Mouse (Mus musculus) ES-Bruce4 (cell line): ENCODE measurements around the gene Phyhipl. TPM values are rescaled to one million over a fixed set of nuclear protein-coding genes. Genes with fewer than 3 reads are reported as not detected.
A peak's percentile ranks its signal among the peaks of the same experiment; 100 is the strongest.

Source experiments
- H3K27ac ChIP-seq: 2 replicates; pipeline ENCODE4 v1.5.1; 2012; ENCODE audit warnings: low read length, inconsistent platforms; ENCODE audit not compliant: insufficient read depth
- H3K27me3 ChIP-seq: 2 replicates; pipeline ENCODE4 v1.6.1; 2012; ENCODE audit warnings: mild to moderate bottlenecking, low read length, inconsistent platforms; ENCODE audit not compliant: control insufficient read depth, poor library complexity, insufficient read depth, severe bottlenecking
- H3K36me3 ChIP-seq: 2 replicates; pipeline ENCODE4 v1.6.1; 2012; ENCODE audit warnings: inconsistent platforms, mild to moderate bottlenecking, low read length, moderate library complexity; ENCODE audit not compliant: control insufficient read depth, poor library complexity, insufficient read depth, severe bottlenecking
- H3K4me1 ChIP-seq: one replicate; pipeline ENCODE4 v1.8.1; 2011; ENCODE audit warnings: low read length; ENCODE audit not compliant: control insufficient read depth, insufficient read depth
- H3K4me3 ChIP-seq: 2 replicates; pipeline ENCODE4 v1.5.1; 2011; ENCODE audit warnings: low read depth, mild to moderate bottlenecking, low read length
- H3K9ac ChIP-seq: 2 replicates; pipeline ENCODE4 v1.6.1; 2012; ENCODE audit warnings: low read depth, mild to moderate bottlenecking, inconsistent platforms; ENCODE audit not compliant: poor library complexity, severe bottlenecking
- H3K9me3 ChIP-seq: replicated peaks from 2 replicates; pipeline ENCODE4 v1.6.1; 2012; ENCODE audit warnings: mild to moderate bottlenecking, low read length, inconsistent platforms; ENCODE audit not compliant: control insufficient read depth, poor library complexity, insufficient read depth, severe bottlenecking
- CTCF ChIP-seq: IDR thresholded peaks from one replicate; pipeline ENCODE4 v1.8.1; 2011; ENCODE audit warnings: low read depth, low read length
- EP300 ChIP-seq: IDR thresholded peaks from 2 replicates; pipeline ENCODE4 v1.6.1; 2011; ENCODE audit warnings: low read depth, low read length; ENCODE audit not compliant: insufficient read depth
- POLR2A ChIP-seq: IDR thresholded peaks from one replicate; pipeline ENCODE4 v1.8.1; 2011; ENCODE audit warnings: low read length; ENCODE audit not compliant: insufficient read depth
- polyA plus RNA-seq: library from polyadenylated mRNA; stranded (reverse); fragments of >200 nt; gene quantifications from 2 replicates; pipeline ENCODE4 v1.2.4, GENCODE M21; 2011; ENCODE audit warnings: low read depth; ENCODE audit not compliant: missing spikeins, insufficient read depth, insufficient read length

Gene Phyhipl
- polyA plus RNA-seq, 1 experiment: 4.8 TPM

- Histone ChIP-seq H3K27me3 (no peaks in the 10 kb centered on the region), H3K4me3 (no peak overlapping the region), H3K4me1 (no peaks in the 10 kb centered on the region), H3K27ac (no peak overlapping the region), H3K36me3 (no peaks in the 10 kb centered on the region), H3K9me3 (no peaks in the 10 kb centered on the region), H3K9ac (no peak overlapping the region)
- no peak for TF ChIP-seq EP300
- TF ChIP-seq CTCF: no peak
- no peak for TF ChIP-seq POLR2A
These were observed 68.8 kb downstream of the Phyhipl start for GRCm38 (mm10) chr10:70586876-70587405.

GRCm38 (mm10) chr10:70584171-70584570 lies 71.6 kb downstream of the Phyhipl start:
- Histone ChIP-seq H3K27me3 (no peaks in the 10 kb centered on the region), H3K9me3 (no peaks in the 10 kb centered on the region), H3K4me3 (no peak overlapping the region), H3K4me1 (no peaks in the 10 kb centered on the region), H3K9ac (no peak overlapping the region), H3K36me3 (no peaks in the 10 kb centered on the region), H3K27ac (no peak overlapping the region)
- TF ChIP-seq CTCF (no peak), POLR2A (no peak), EP300 (no peak)

- Histone ChIP-seq H3K36me3 (no peaks in the 10 kb centered on the region), H3K27ac (no peak overlapping the region), H3K9me3 (no peaks in the 10 kb centered on the region), H3K4me3 (no peak overlapping the region), H3K27me3 (no peaks in the 10 kb centered on the region), H3K4me1 (no peaks in the 10 kb centered on the region), H3K9ac (no peak overlapping the region)
- TF ChIP-seq POLR2A (no peak), CTCF (no peak), EP300 (no peak)
These were observed 74.1 kb downstream of the Phyhipl start for GRCm38 (mm10) chr10:70581556-70582211.

GRCm38 (mm10) chr10:70563636-70564035 lies 92.1 kb downstream of the Phyhipl start:
- H3K9ac ChIP-seq: no peak overlapping the region
- no peak overlapping the region for H3K4me3 ChIP-seq
- peaks cover 4% of the 10 kb centered on the region for H3K36me3 ChIP-seq
- no peaks in the 10 kb centered on the region for H3K27me3 ChIP-seq
- H3K27ac ChIP-seq: no peak overlapping the region
- H3K9me3 ChIP-seq: no peaks in the 10 kb centered on the region
- no peaks in the 10 kb centered on the region for H3K4me1 ChIP-seq
- TF ChIP-seq POLR2A (no peak), CTCF (peak; percentile 62)

GRCm38 (mm10) chr10:70552531-70552930 lies 103.2 kb downstream of the Phyhipl start:
- Histone ChIP-seq H3K27ac (no peak overlapping the region), H3K4me3 (no peak overlapping the region), H3K4me1 (no peaks in the 10 kb centered on the region), H3K9ac (no peak overlapping the region), H3K27me3 (no peaks in the 10 kb centered on the region), H3K36me3 (peaks cover 9% of the 10 kb centered on the region), H3K9me3 (no peaks in the 10 kb centered on the region)
- TF ChIP-seq POLR2A: no peak
- no peak for TF ChIP-seq EP300
- no peak for TF ChIP-seq CTCF

- H3K9me3 ChIP-seq: no peaks in the 10 kb centered on the region
- TF ChIP-seq CTCF (no peak), POLR2A (no peak), EP300 (no peak)
- no peaks in the 10 kb centered on the region; the same call in 1 of the 2 replicates for H3K36me3 ChIP-seq
- H3K27ac ChIP-seq: no peak overlapping the region
- no peaks in the 10 kb centered on the region for H3K4me1 ChIP-seq
- H3K27me3 ChIP-seq: no peaks in the 10 kb centered on the region
- H3K9ac ChIP-seq: no peak overlapping the region
- no peak overlapping the region for H3K4me3 ChIP-seq
These were observed 112.9 kb downstream of the Phyhipl start for GRCm38 (mm10) chr10:70542857-70543256.
